Mouse (Mus musculus) kidney, postnatal 36 days (tissue): ENCODE data around the gene Spg7.
A peak's percentile ranks its signal among the peaks of the same experiment; 100 is the strongest.
"Not testable (repeated sequence)": the region's sequence is repeated elsewhere in the genome, so short reads cannot be mapped to it uniquely, and the experiment has no call there.

ENCODE experiments used
- DNase-seq, 2 experiments: peaks; one replicate each; pipeline ENCODE4 v3.0.0; 2021 to 2022; ENCODE audit warnings: mixed read lengths in 2 of 2

Spg7 gene

GRCm38 (mm10) chr8:123062721-123063120 is at the start of gene Spg7:
Spg7 (plus strand) TSS chr8:123062942.
- DNase-seq: no peak

DNA sequence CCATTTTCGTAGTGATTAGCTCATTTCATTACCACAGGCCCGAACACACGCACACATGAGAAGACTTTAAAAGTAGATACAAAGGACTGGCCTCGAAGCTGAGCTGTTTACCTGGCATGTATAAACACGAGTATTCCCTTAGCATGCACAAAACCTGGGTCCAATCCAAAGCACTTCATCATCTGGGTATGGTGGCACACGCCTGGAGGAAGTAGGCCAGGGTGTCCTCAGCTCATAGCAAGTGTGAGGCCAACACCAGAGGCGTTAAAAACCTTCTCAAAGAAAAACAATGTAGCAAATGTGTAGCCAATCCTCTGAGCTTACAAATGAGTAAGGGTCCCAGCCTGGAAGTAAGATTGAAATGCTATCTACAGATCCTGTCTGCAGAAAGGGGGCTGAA is 48.3 kb upstream of the Spg7 start:
- DNase-seq: no peak

DNA sequence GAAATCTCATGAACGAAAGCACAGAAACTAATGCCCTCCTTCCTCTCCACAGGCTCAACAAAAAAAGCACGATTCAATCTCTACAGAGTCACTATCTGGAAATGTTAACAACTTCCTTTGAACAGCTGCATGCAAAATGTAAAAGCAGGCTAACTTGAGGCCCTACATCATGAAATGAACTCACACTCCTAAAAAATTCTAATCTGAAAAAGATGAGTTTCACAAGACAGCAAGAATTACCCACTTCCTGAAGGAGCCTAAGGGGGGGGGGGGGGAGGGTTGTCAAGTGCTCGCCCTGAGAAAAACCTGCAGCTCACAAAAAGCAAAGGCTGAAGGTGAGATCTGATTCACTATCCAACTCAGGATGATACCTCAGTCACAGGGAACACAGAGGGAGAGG is 47.7 kb upstream of the Spg7 start:
- no peak for DNase-seq

- DNase-seq: no peak
Measured at GRCm38 (mm10) chr8:123017143-123017542, 45.6 kb upstream of the Spg7 start.

GRCm38 (mm10) chr8:123018484-123019164 is 44.1 kb upstream of the Spg7 start:
- peak in 1 of 2 experiments; percentile 56 for DNase-seq

DNA sequence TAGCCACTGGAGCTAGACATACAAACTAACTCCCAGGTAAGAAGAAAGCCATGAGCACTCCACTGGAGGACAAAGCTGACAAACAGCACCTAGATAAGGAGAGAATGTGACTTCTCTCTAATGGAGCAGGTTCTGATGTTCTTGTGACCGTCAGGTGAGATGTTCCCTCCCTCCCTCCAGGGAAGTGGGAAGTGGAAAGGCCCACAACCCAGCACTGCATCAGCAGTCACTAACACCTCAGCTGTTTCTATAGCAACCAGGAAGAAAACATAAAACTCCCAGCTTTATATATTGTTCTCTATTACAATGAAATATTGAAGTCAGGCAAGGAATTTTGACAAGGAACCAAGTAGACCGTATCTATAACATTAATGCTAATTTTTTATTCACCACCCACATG is 42.7 kb upstream of the Spg7 start:
- no peak for DNase-seq

DNA sequence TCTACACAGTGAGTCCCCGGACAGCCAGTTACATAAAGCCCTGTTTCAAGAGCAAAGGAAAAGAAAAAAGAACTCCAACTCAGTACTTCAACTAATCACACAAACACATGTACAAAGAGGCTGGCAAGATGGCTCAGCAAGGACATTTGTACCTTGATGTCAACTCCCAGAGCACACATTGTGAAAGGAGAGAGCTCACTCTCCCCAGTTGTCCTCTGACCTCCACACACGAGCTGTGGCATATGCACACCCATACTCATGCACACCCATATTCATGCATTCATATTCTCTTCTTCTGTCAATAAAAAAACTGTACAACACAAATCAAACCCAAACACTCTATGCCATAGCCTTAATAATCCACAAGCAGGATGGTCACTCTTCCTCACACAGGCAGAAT is 41.9 kb upstream of the Spg7 start:
- DNase-seq: no peak

DNA sequence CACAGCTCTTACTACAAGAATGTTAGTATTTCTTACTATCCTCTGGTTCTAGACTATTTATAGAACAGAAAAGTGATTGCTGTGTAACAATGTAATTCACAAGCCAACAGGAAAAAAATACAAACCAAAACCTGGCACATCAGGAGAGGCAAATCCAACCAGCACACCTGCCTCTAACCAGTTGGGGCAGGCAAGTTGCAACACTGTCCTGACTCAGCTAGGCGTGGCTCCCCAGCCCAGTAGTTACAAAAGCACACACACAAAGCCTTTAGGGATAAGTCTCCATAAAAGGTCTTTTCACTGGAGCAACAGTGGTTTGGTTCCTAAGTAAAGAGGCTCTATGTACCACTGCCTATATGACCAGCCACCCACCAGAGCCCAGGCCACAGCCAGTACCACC is 41.5 kb upstream of the Spg7 start:
- peak in 1 of 2 experiments; percentile 35 for DNase-seq

DNA sequence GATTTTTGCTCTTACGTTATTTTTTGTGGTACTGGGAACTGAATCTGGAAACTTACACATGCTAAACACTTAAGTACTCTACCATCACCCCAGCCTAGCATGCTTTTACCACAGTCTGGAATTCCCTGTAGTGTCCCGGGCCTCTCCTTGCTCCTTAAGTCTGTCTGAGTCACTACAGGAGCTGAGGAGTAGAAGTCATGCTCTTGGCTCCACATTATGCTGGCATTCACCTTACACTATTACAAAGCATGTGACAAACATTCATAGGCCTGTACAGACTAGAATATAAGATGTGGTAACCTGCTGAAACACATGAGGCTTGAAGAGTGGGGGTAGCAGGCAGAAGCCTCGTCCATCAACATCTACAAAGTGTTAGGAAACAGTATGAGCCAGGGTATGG is 40.0 kb upstream of the Spg7 start:
- no peak for DNase-seq

DNA sequence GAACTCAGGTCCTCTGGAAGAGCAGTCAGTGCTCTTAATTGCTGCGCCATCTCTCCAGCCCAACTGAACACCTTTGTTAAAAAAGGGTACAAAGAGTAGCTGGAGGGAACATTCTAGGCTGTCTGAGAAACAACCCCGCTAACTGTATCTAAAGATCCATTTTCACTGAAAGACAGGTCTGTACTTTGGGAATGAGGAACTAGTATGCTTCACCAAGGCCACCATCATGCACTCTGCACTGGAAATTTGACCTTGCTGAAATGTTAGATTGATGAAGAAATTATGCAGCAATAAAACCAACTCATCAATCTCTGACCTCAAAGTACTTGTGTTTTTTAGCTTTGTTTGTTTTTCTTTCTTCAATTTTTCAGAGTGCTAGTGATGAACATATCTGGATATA is 38.5 kb upstream of the Spg7 start:
- DNase-seq: no peak

GRCm38 (mm10) chr8:123025951-123026351 is 36.8 kb upstream of the Spg7 start:
- no peak for DNase-seq

- no peak for DNase-seq
Measured at GRCm38 (mm10) chr8:123027786-123028185, 35.0 kb upstream of the Spg7 start.

DNA sequence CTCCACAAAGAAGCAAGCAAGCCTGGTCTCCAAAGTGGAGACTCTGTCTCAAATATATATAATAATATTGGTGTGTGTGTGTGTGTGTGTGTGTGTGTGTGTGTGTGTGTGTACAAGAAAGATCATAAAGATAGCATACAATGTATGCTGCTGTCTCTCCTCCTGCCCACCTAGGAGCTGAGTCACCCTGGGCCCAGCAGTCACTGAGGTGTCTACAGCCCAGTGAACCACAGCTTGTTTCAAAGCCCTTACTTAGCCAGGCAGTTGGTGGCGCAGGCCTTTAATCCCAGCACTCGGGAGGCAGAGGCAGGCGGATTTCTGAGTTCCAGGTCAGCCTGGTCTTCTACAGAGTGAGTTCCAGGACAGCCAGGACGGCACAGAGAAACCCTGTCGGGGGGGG is 32.7 kb upstream of the Spg7 start:
- not testable (repeated sequence) for DNase-seq

- no peak for DNase-seq
Measured at GRCm38 (mm10) chr8:123031321-123031978, 31.3 kb upstream of the Spg7 start.

- DNase-seq: no peak
Measured at GRCm38 (mm10) chr8:123032730-123033129, 30.0 kb upstream of the Spg7 start.

DNA sequence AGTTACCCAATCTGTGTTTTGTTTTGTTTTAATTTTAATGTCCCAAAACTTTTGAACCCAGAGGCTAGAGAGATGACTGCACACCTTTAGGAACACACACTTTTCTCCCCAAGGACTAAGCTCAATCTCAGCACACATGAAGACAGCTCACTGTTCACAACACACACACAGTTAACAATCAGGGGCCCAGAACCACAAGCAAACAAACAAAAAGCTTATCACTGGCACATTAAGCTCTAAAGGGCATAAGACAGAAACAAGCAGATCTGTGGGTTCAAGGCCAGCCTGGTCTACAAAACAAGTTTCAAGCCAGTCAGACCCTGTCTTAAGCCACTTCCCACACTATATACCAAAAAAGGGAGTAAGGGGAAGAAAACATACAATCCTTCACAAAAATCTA is 29.3 kb upstream of the Spg7 start:
- no peak for DNase-seq

DNA sequence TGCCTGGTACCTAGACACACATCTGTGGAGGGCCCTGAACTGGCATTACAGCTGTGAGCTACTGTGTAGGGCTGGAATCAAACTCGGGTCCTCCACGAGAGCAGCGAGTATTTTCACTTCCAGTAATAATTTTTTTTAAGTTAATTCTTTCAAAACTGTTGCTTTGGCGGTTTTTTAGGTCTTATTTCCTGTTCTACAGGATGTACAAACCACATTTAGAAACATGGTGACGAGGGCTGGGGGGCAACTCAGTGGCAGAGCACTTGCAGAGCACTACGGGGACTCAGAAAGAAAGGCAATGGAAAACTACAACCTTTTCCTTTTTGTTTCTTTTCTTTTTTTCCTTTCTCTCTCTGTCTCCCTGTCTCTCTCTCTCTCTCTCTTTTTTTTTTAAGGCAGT is 28.6 kb upstream of the Spg7 start:
- DNase-seq: peak in 1 of 2 experiments; percentile 30

DNA sequence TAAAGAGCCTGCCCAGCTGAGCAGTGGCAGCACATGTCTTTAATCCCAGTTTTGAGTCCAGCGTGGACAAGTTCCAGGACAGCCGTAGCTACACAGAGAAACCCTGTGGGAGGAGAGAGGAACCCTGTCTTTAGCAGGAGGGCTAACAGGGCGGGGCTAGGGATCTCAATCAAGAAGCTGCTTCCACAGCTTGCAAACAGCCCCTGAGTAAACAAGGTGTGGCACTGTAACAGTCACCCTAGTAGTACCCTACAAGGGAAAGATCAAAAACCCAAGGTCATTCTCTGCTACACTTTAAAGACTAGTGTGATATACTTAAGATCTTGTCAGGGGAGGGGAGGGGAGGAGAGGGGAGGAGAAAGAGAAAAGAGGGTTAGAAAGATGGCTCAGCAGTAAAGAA is 25.8 kb upstream of the Spg7 start:
- no peak for DNase-seq

DNA sequence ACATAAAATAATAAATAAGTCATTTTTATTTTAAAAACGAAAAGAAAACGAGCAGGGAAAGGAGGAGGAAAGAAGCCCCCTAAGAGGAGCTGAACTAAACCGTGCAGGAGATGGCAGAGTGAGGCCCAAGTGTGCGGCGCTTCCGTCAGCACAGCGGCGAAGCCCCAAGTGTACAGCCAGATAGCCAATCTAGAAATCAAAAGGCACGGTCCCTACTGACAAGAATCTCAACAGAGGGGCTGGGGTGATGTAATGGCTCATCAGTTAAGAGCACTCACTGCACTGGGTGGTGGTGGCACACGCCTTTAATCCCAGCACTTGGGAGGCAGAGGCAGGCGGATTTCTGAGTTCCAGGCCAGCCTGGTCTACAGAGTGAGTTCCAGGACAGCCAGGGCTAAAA is 25.3 kb upstream of the Spg7 start:
- no peak for DNase-seq

DNA sequence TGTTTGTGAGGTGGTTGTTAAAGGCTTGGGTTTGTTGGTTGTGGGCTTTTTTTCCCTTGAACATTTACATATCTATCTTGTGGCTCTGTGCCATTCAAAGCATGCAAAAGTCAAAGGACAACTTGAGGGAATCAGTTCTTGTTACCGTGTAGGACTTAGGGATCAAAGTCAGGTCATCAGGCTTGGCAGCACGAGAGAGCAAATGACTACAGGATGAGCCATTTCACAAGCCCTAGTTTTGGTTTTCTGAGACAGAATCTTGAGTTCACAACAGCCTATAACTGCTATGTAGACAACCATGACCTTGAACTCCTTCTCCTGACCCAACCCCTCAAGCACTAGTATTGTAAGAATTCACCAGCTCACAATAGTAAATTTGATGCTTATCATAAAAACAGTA is 24.4 kb upstream of the Spg7 start:
- peak in 1 of 2 experiments; percentile 31 for DNase-seq

GRCm38 (mm10) chr8:123039376-123040109 is 23.2 kb upstream of the Spg7 start:
- DNase-seq: no peak

- DNase-seq: peak; percentile 33 to 53
Measured at GRCm38 (mm10) chr8:123040110-123040650, 22.6 kb upstream of the Spg7 start.

GRCm38 (mm10) chr8:123041008-123041773 is 21.6 kb upstream of the Spg7 start:
- peak; percentile 67 to 70 for DNase-seq
